Mouse (Mus musculus) bone marrow, adult 2 months (tissue): ENCODE measurements around the gene Clstn2.

Experiments used
- CTCF ChIP-seq: fragments of 200-500 bp; IDR thresholded peaks from 2 replicates; pipeline ENCODE4 v1.5.1; 2011; ENCODE audit warnings: low read length, control low read depth; ENCODE audit not compliant: control insufficient read depth, insufficient read depth
- POLR2A ChIP-seq: fragments of 200-500 bp; IDR thresholded peaks from 2 replicates; pipeline ENCODE4 v1.6.1; 2011; ENCODE audit warnings: low read depth, mild to moderate bottlenecking, control low read depth, low read length, borderline replicate concordance; ENCODE audit not compliant: control insufficient read depth

GRCm38 (mm10) chr9:97474896-97475295, 558.1 kb downstream of the Clstn2 start:
- TF ChIP-seq CTCF (no peak), POLR2A (no peak)
